Mouse (Mus musculus): ENCODE data around the gene Nol10. TPM values are rescaled to one million over a fixed set of nuclear protein-coding genes. Genes with fewer than 3 reads are reported as not detected.
A peak's percentile ranks its signal among the peaks of the same experiment; 100 is the strongest.
"Not testable (repeated sequence)": the region's sequence is repeated elsewhere in the genome, so short reads cannot be mapped to it uniquely, and the experiment has no call there.

The Nol10 gene
- polyA plus RNA-seq, 1 experiment from 2014 or later, result 17.0 TPM

GRCm38 (mm10) chr12:17452273-17452672 lies 104.0 kb downstream of the Nol10 start:
- H3K36me3 ChIP-seq (ENCODE audit: control insufficient read depth, insufficient read depth, low read length), result no peaks in the 10 kb centered on the region
- no peaks in the 10 kb centered on the region for H3K9me3 ChIP-seq (replicated peaks; ENCODE audit: control insufficient read depth, low read length)
- H3K27me3 ChIP-seq (ENCODE audit: control insufficient read depth, insufficient read depth, low read length), result no peaks in the 10 kb centered on the region
- H3K4me2 ChIP-seq (ENCODE audit: low read depth, low read length), result no peak overlapping the region
- H3K9ac ChIP-seq (ENCODE audit: low read length), result no peak overlapping the region
- no peaks in the 10 kb centered on the region for H3K4me1 ChIP-seq (ENCODE audit: control insufficient read depth, insufficient read depth, low read length)
- ATAC-seq (ENCODE audit: insufficient read depth, low FRiP score), result no peak
- WGBS, result 71% methylated on average over 1 of the region's 1 CpGs
- H3K27ac ChIP-seq (ENCODE audit: low read length), result no peak overlapping the region
- H3K4me3 ChIP-seq (replicated peaks; ENCODE audit: low read length), result no peak overlapping the region

GRCm38 (mm10) chr12:17453918-17454317 lies 105.7 kb downstream of the Nol10 start:
- no peak overlapping the region for H3K9ac ChIP-seq (ENCODE audit: low read length)
- no peak for ATAC-seq (ENCODE audit: insufficient read depth, low FRiP score)
- no peak overlapping the region for H3K4me2 ChIP-seq (ENCODE audit: low read depth, low read length)
- H3K4me3 ChIP-seq (replicated peaks; ENCODE audit: low read length), result no peak overlapping the region
- no peaks in the 10 kb centered on the region for H3K27me3 ChIP-seq (ENCODE audit: control insufficient read depth, insufficient read depth, low read length)
- no peaks in the 10 kb centered on the region for H3K36me3 ChIP-seq (ENCODE audit: control insufficient read depth, insufficient read depth, low read length)
- no peak overlapping the region for H3K27ac ChIP-seq (ENCODE audit: low read length)
- no peaks in the 10 kb centered on the region for H3K4me1 ChIP-seq (ENCODE audit: control insufficient read depth, insufficient read depth, low read length)
- no peaks in the 10 kb centered on the region for H3K9me3 ChIP-seq (replicated peaks; ENCODE audit: control insufficient read depth, low read length)
- 50% methylated on average over 5 of the region's 5 CpGs for WGBS

GRCm38 (mm10) chr12:17455096-17455495 lies 106.8 kb downstream of the Nol10 start:
- ATAC-seq (ENCODE audit: insufficient read depth, low FRiP score), result no peak
- Histone ChIP-seq H3K9me3 (replicated peaks; ENCODE audit: control insufficient read depth, low read length) (no peaks in the 10 kb centered on the region), H3K4me1 (ENCODE audit: control insufficient read depth, insufficient read depth, low read length) (no peaks in the 10 kb centered on the region), H3K27ac (ENCODE audit: low read length) (no peak overlapping the region), H3K4me3 (replicated peaks; ENCODE audit: low read length) (no peak overlapping the region), H3K36me3 (ENCODE audit: control insufficient read depth, insufficient read depth, low read length) (no peaks in the 10 kb centered on the region), H3K27me3 (ENCODE audit: control insufficient read depth, insufficient read depth, low read length) (no peaks in the 10 kb centered on the region), H3K4me2 (ENCODE audit: low read depth, low read length) (no peak overlapping the region), H3K9ac (ENCODE audit: low read length) (no peak overlapping the region)
- 75% methylated on average over 5 of the region's 5 CpGs for WGBS

- not testable (repeated sequence) for H3K27ac ChIP-seq (ENCODE audit: low read length); H3K9ac ChIP-seq (ENCODE audit: low read length); H3K4me2 ChIP-seq (ENCODE audit: low read depth, low read length); H3K9me3 ChIP-seq (replicated peaks; ENCODE audit: control insufficient read depth, low read length); H3K36me3 ChIP-seq (ENCODE audit: control insufficient read depth, insufficient read depth, low read length); H3K27me3 ChIP-seq (ENCODE audit: control insufficient read depth, insufficient read depth, low read length); H3K4me3 ChIP-seq (replicated peaks; ENCODE audit: low read length); H3K4me1 ChIP-seq (ENCODE audit: control insufficient read depth, insufficient read depth, low read length); ATAC-seq (ENCODE audit: insufficient read depth, low FRiP score)
- WGBS, result 87% methylated on average over 4 of the region's 4 CpGs
Measured at GRCm38 (mm10) chr12:17459223-17459622, 111.0 kb downstream of the Nol10 start.

GRCm38 (mm10) chr12:17463706-17464105 lies 115.4 kb downstream of the Nol10 start:
- Histone ChIP-seq H3K4me3 (replicated peaks; ENCODE audit: low read length) (no peak overlapping the region), H3K27me3 (ENCODE audit: control insufficient read depth, insufficient read depth, low read length) (no peaks in the 10 kb centered on the region), H3K9me3 (replicated peaks; ENCODE audit: control insufficient read depth, low read length) (no peaks in the 10 kb centered on the region), H3K9ac (ENCODE audit: low read length) (no peak overlapping the region), H3K36me3 (ENCODE audit: control insufficient read depth, insufficient read depth, low read length) (no peaks in the 10 kb centered on the region), H3K27ac (ENCODE audit: low read length) (no peak overlapping the region), H3K4me2 (ENCODE audit: low read depth, low read length) (no peak overlapping the region), H3K4me1 (ENCODE audit: control insufficient read depth, insufficient read depth, low read length) (no peaks in the 10 kb centered on the region)
- 85% methylated on average over 4 of the region's 4 CpGs for WGBS
- ATAC-seq (ENCODE audit: insufficient read depth, low FRiP score), result no peak

- H3K36me3 ChIP-seq (ENCODE audit: control insufficient read depth, insufficient read depth, low read length); H3K27me3 ChIP-seq (ENCODE audit: control insufficient read depth, insufficient read depth, low read length); H3K4me3 ChIP-seq (replicated peaks; ENCODE audit: low read length); H3K9ac ChIP-seq (ENCODE audit: low read length); H3K4me1 ChIP-seq (ENCODE audit: control insufficient read depth, insufficient read depth, low read length); ATAC-seq (ENCODE audit: insufficient read depth, low FRiP score); H3K27ac ChIP-seq (ENCODE audit: low read length); H3K9me3 ChIP-seq (replicated peaks; ENCODE audit: control insufficient read depth, low read length); H3K4me2 ChIP-seq (ENCODE audit: low read depth, low read length): not testable (repeated sequence)
- WGBS, result 85% methylated on average over 5 of the region's 5 CpGs
Measured at GRCm38 (mm10) chr12:17464550-17464949, 116.3 kb downstream of the Nol10 start.

GRCm38 (mm10) chr12:17466791-17467190 lies 118.5 kb downstream of the Nol10 start:
- no peak for ATAC-seq (ENCODE audit: insufficient read depth, low FRiP score)
- WGBS, result 68% methylated on average over 4 of the region's 4 CpGs

GRCm38 (mm10) chr12:17468359-17468758 lies 120.1 kb downstream of the Nol10 start:
- 0 out of 2 replicates have a peak, but pooled peaks have one; percentile 13 for ATAC-seq (ENCODE audit: insufficient read depth, low FRiP score)
- no peaks in the 10 kb centered on the region for H3K27me3 ChIP-seq (ENCODE audit: control insufficient read depth, insufficient read depth, low read length)
- no peak overlapping the region for H3K9ac ChIP-seq (ENCODE audit: low read length)
- H3K4me3 ChIP-seq (replicated peaks; ENCODE audit: low read length), result no peak overlapping the region
- no peaks in the 10 kb centered on the region for H3K4me1 ChIP-seq (ENCODE audit: control insufficient read depth, insufficient read depth, low read length)
- no peaks in the 10 kb centered on the region for H3K36me3 ChIP-seq (ENCODE audit: control insufficient read depth, insufficient read depth, low read length)
- H3K27ac ChIP-seq (ENCODE audit: low read length), result no peak overlapping the region
- 48% methylated on average over 3 of the region's 3 CpGs for WGBS
- H3K9me3 ChIP-seq (replicated peaks; ENCODE audit: control insufficient read depth, low read length), result no peaks in the 10 kb centered on the region
- H3K4me2 ChIP-seq (ENCODE audit: low read depth, low read length), result no peak overlapping the region

More at GRCm38 (mm10) chr12:17466791-17467190, 118.5 kb downstream of the Nol10 start:
- no peaks in the 10 kb centered on the region for H3K9me3 ChIP-seq (replicated peaks; ENCODE audit: control insufficient read depth, low read length)
- H3K9ac ChIP-seq (ENCODE audit: low read length), result no peak overlapping the region
- H3K4me2 ChIP-seq (ENCODE audit: low read depth, low read length), result no peak overlapping the region
- H3K4me1 ChIP-seq (ENCODE audit: control insufficient read depth, insufficient read depth, low read length), result no peaks in the 10 kb centered on the region
- no peaks in the 10 kb centered on the region for H3K36me3 ChIP-seq (ENCODE audit: control insufficient read depth, insufficient read depth, low read length)
- H3K27ac ChIP-seq (ENCODE audit: low read length), result no peak overlapping the region
- no peaks in the 10 kb centered on the region for H3K27me3 ChIP-seq (ENCODE audit: control insufficient read depth, insufficient read depth, low read length)
- H3K4me3 ChIP-seq (replicated peaks; ENCODE audit: low read length), result no peak overlapping the region

GRCm38 (mm10) chr12:17469869-17470268 lies 121.6 kb downstream of the Nol10 start:
- Histone ChIP-seq H3K27me3 (ENCODE audit: control insufficient read depth, insufficient read depth, low read length) (no peaks in the 10 kb centered on the region), H3K36me3 (ENCODE audit: control insufficient read depth, insufficient read depth, low read length) (no peaks in the 10 kb centered on the region), H3K9ac (ENCODE audit: low read length) (no peak overlapping the region), H3K27ac (ENCODE audit: low read length) (no peak overlapping the region), H3K9me3 (replicated peaks; ENCODE audit: control insufficient read depth, low read length) (no peaks in the 10 kb centered on the region), H3K4me3 (replicated peaks; ENCODE audit: low read length) (no peak overlapping the region), H3K4me1 (ENCODE audit: control insufficient read depth, insufficient read depth, low read length) (no peaks in the 10 kb centered on the region), H3K4me2 (ENCODE audit: low read depth, low read length) (no peak overlapping the region)
- 72% methylated on average over 7 of the region's 7 CpGs for WGBS
- no peak for ATAC-seq (ENCODE audit: insufficient read depth, low FRiP score)

- ATAC-seq (ENCODE audit: insufficient read depth, low FRiP score); H3K9me3 ChIP-seq (replicated peaks; ENCODE audit: control insufficient read depth, low read length); H3K4me2 ChIP-seq (ENCODE audit: low read depth, low read length); H3K36me3 ChIP-seq (ENCODE audit: control insufficient read depth, insufficient read depth, low read length); H3K27me3 ChIP-seq (ENCODE audit: control insufficient read depth, insufficient read depth, low read length); H3K9ac ChIP-seq (ENCODE audit: low read length); H3K4me3 ChIP-seq (replicated peaks; ENCODE audit: low read length); H3K27ac ChIP-seq (ENCODE audit: low read length); H3K4me1 ChIP-seq (ENCODE audit: control insufficient read depth, insufficient read depth, low read length): not testable (repeated sequence)
Measured at GRCm38 (mm10) chr12:17470528-17470927, 122.3 kb downstream of the Nol10 start.

Measured in stomach, embryonic 16.5 days (tissue).